Mouse (Mus musculus): ENCODE measurements around the gene Sec16a.
"Not testable (repeated sequence)": the region's sequence is repeated elsewhere in the genome, so short reads cannot be mapped to it uniquely, and the experiment has no call there.

Gene Sec16a

DNA sequence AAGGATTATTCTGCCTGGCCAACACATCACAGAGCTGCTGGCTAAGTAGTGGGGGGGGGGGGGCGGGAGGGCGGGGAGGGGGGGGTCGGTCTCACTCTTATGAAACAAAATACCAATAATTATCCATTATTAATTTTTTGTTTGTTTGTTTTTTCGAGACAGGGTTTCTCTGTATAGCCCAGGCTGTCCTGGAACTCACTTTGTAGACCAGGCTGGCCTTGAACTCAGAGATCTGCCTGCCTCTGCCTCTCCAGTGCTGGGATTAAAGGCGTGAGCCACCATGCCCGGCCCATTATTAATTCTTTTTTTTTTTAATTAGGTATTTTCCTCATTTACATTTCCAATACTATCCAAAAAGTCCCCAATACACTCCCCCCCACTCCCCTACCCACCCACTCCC lies 64.1 kb downstream of the Sec16a start:
- not testable (repeated sequence) for DNase-seq

DNA sequence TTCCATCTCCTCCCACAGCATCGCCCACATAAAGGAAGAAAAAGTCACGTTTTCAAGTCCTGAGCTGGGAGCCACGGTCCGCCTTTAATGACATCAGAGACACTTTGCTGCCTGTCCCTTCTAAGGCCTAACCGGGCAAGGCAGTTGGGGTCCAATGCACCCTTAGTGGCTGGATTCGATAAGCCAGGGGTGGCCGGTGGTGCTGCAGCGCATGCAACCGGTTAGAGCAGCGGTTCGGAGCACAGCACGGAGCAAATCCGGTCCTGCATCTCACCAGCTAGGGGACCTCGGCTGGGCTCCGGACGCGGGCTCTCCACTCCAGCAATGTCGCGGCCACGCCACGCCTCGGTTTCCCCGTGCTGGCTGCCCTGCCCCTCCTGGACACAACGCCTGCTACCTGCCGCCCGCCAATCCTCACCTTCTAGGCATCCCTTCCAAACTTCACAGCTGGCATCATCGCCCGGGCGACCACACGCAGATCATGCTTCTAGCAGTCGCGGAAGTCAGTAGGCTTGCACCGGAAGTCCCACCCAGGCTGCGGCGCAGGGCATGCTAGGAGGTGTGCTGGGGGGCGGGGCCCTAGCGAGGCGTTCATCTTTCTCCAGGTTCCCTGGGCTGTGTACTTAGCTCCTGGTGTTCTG lies 64.8 kb downstream of the Sec16a start, which contains the start of gene Snapc4:
TSS of gene Snapc4 (minus strand) at position 523 of the 641 bp plus-strand sequence.
- peak; percentile 82 for DNase-seq

DNA sequence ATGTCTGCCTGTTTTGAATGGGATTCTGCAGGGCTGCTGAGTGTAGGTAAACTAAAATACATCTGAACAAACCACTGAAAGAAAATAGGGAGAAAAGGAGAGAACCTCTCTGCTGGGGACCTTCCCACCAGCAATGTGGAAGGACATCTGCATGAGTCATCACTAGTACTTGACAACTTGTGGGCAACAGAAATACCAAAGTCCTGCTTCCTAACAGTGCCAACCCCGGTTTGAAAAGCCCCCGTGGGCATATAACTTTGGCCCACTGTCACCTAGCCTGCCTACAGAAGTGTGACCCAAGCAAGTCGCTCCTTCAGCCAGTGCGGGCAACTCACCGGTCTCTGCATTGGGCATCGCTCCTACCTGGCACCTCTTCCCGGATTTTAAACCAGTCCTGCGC lies 72.6 kb downstream of the Sec16a start:
- no peak for DNase-seq

DNA sequence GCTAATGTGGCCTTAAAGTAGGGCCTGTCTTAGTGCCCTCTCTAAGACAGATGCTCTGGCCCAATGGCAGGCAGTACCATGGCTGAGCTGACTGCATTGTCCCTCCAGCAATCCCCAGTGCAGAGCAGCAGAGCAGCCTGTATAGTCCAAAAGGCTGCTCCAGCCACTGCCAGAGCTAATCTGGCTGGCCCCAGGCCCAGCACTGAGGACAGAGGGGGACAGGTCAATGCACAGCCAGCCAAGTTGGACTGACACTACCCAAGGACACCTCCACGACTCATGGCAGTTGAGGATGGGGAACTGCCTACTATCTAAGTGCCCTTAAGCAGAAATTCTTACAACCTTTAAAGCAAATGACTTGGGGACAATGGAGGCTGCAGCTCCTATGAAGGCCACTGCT lies 76.4 kb downstream of the Sec16a start:
- DNase-seq = no peak

DNA sequence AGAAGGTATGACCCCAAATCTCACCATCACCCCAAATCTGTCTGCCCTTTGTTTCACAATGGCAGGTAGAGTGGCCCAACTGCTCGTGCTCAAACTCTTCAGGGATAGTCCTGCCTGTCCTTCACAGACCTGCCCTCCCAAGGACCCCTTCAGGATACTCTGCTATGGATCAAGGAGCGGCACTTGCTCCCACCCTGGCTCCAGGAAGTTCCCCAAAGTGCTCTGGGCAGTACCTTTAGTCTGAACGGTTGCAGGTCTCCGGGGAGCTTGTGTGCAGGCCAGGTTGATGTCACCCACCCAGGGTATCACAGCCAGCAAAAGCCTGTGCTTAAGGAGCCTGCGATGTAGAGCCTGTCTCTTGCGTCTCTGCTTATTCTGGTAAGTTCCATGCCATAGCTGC lies 77.1 kb downstream of the Sec16a start:
- no peak for DNase-seq

DNA sequence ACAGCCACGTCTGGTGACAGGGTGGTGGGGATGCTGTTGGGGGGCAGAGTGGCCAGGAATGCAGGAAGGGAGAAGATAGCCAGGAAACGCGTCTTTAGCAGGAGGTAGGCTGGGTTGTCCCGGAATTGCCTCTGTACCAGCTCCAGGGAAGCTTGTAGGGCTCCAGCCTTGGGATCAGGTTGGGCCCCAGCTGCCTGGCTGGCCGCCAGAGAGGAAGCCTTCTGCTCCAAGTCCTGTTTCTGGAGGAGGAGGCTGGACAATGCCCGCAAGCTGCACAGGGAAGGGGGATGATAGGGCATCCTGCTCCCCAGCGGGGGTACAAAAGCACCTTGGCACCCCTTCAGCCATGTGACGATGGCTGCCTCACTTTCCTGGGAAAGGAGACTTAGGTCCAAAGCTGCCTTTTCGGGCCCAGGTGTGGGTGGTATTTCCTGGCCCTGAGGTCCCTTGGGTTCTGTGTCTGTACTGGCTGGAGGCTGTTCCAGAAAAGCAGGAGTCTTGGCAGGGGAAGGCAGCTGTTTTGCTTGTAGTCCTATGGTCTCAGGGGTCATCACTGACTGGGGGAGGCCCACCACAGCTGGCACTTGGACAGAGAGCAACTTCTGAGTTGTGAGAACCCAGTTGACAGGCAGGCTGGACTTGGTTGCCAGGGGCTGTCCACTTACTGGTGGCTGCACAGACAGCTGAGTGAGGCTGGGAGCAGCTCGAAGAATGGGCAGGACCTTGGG lies 80.1 kb downstream of the Sec16a start:
- DNase-seq = peak; percentile 75

DNA sequence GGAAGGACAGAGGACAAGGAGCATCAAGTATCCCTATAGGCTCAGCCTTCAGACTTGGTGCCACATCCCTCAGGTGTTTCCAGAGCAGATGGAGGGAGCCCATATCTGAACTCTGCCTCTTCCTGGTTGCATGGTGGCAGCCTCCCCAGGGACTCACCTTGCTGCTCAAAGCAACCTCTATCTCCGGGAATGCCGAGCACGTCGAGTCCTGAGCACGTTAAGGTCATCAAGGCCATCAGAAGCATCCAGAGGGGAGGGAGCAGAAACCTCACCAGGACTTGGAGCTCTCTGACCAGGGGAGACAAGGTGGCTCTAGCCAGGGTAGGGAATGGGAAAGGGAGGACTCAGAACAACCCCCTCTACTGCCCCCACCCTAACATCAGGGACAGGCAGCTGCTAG lies 81.5 kb downstream of the Sec16a start:
- DNase-seq = no peak

DNA sequence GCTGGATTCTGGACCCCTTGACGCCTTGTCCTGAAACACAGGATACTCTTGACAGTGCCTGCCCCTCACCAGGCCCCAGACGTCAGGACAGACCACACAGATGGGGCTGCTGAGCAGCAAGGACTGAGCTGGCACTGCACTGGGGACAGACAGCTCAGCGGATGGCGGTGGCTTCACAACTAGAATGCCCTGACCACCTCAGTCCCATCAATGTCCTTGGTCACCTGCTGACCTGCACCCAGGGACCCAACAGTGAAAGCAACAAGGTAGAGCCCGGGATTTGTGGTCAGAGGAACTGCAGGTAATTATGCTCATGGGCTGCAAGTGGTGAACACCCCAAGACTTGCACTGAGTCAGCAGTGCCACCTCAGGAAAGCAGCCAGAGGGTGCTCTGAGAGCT lies 82.0 kb downstream of the Sec16a start:
- no peak for DNase-seq

DNA sequence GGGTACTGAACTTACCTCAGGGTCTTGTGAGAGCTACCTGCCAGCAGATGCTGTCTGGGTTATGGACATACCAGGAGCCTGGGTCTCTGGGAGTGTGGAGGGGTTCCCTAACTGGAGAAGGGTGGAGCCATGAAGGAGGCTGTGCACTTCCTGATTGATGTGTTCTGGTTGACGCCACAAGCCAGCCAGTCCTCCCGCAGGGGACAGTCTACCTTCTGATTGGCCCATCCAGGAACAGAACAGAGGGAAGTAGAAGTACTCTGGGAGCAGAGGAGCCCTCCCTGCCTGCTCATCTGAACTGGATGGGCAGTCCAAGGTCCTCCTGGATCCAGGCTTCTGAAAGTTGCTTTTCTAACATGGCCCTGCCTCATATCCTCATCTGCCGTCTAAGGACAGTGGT lies 84.2 kb downstream of the Sec16a start, which contains the start of gene Card9:
TSS of gene Card9 (minus strand) at position 147 of the 400 bp plus-strand sequence.
- no peak for DNase-seq

DNA sequence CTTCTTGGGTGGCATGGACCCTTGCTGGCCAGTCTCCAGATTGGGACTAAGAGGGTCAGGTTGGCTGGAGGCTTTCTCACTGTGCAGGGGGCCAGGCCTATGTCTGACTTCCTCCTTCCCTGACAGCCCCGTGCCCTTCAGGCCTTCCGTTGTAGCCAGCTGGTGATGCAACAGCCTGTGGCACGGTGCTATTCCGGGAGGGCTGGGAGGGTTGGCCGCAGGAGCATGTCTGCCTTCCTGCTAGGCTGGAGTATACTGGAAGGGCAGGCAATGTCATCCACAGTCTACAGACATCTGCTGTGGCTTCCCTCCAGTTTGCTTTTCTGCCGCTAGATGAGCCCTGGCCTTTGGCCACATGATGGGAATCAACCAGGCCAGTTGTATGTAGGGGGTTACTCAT lies 85.0 kb downstream of the Sec16a start:
- peak; percentile 36 for DNase-seq
